13 mouse cellular contexts compared by ENCODE assay signal in the genomic region with DNA sequence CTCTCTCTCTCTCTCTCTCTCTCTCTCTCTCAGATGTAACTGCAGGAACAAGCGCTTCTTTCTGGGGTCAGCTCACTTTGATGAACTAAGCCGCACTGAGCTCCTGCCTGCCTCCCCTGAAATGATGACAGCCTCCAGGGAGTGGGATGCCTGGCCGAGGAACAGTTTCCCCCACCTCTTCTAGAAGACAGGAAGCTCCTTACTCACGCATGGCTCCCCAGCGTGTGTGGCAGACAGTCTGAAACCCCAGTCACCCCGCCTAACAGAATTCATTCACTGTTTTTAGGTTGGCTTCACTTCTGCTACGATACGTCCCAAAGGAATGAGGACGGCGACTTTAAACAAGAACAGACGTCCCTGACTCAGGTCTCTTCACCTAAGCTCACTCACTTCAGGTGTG. TPM values are rescaled to one million over a fixed set of nuclear protein-coding genes. Genes with fewer than 3 reads are reported as not detected.
DNase-seq lines count a peak whose midpoint lies in the region; ATAC-seq lines count a peak whose summit lies in the region.
"Had no signal": no experiment of that assay in that cellular context is flagged by ENCODE, and none has a peak within 500 bp of the region (broad histone marks: within the 10 kb centered on the region; RNA-seq: fewer than 3 reads in every experiment).

No protein-coding gene starts in this region.

- H3K27ac ChIP-seq in hindbrain, embryonic 10.5 days, result peak overlapping the region; percentile 3; the same call in 1 of the 2 replicates
- H3K27ac ChIP-seq in hindbrain, embryonic 11.5 days (ENCODE audit: low read depth, low read length), result no peak overlapping the region
- no peak overlapping the region for H3K27ac ChIP-seq in embryonic facial prominence, embryonic 13.5 days
- H3K27ac ChIP-seq in forebrain, embryonic 14.5 days (ENCODE audit: low read depth, low read length), result no peak overlapping the region
- no peak overlapping the region; the same call in 1 of the 2 replicates for H3K27ac ChIP-seq in midbrain, embryonic 14.5 days (replicated peaks; ENCODE audit: low read depth, low read length)

- H3K4me3 ChIP-seq in hindbrain, embryonic 10.5 days, result no peak overlapping the region
- no peak overlapping the region for H3K4me3 ChIP-seq in hindbrain, embryonic 11.5 days (ENCODE audit: low read depth, low read length)
- H3K4me3 ChIP-seq in embryonic facial prominence, embryonic 13.5 days, result no peak overlapping the region
- 0 out of 2 replicates have a peak overlapping the region, but pooled peaks have one; percentile 2 for H3K4me3 ChIP-seq in forebrain, embryonic 14.5 days (ENCODE audit: low read depth, low read length)
- H3K4me3 ChIP-seq in midbrain, embryonic 14.5 days (replicated peaks; ENCODE audit: low read depth, low read length), result no peak overlapping the region
- H3K4me3 ChIP-seq: megakaryocyte, embryonic 14.5 days had no signal

- ATAC-seq in hindbrain, embryonic 11.5 days (ENCODE audit: low FRiP score), result no peak
- ATAC-seq in embryonic facial prominence, embryonic 13.5 days (ENCODE audit: insufficient number of reproducible peaks, insufficient read depth, low FRiP score, low TSS enrichment, low read depth), result no peak
- ATAC-seq in forebrain, embryonic 14.5 days, result no peak
- no peak for ATAC-seq in midbrain, embryonic 14.5 days (ENCODE audit: low FRiP score, low TSS enrichment)
- ATAC-seq: liver, postnatal 0 days had no signal

- 59% methylated on average over 11 of the region's 11 CpGs for WGBS in hindbrain, embryonic 10.5 days
- 62% methylated on average over 11 of the region's 11 CpGs for WGBS in hindbrain, embryonic 11.5 days
- 22% methylated on average over 11 of the region's 11 CpGs for WGBS in embryonic facial prominence, embryonic 13.5 days
- whole genome bisulfite sequencing in forebrain, embryonic 14.5 days, result 63% methylated on average over 11 of the region's 11 CpGs
- WGBS in midbrain, embryonic 14.5 days, result 66% methylated on average over 11 of the region's 11 CpGs

- H3K27me3 ChIP-seq in hindbrain, embryonic 10.5 days (ENCODE audit: insufficient read depth, poor library complexity, severe bottlenecking), result no peaks in the 10 kb centered on the region
- H3K27me3 ChIP-seq in hindbrain, embryonic 11.5 days (ENCODE audit: control insufficient read depth, insufficient read depth, low read length), result no peaks in the 10 kb centered on the region
- H3K27me3 ChIP-seq in embryonic facial prominence, embryonic 13.5 days, result no peaks in the 10 kb centered on the region
- H3K27me3 ChIP-seq in forebrain, embryonic 14.5 days (replicated peaks; ENCODE audit: control insufficient read depth, insufficient read depth, low read length), result no peaks in the 10 kb centered on the region
- H3K27me3 ChIP-seq in midbrain, embryonic 14.5 days (ENCODE audit: control insufficient read depth, insufficient read depth, low read length), result no peaks in the 10 kb centered on the region

- H3K9ac ChIP-seq in hindbrain, embryonic 11.5 days (ENCODE audit: low read depth, low read length), result no peak overlapping the region
- H3K9ac ChIP-seq in embryonic facial prominence, embryonic 13.5 days, result 0 out of 2 replicates have a peak overlapping the region, but pooled peaks have one; percentile 27
- peak overlapping the region; percentile 29; the same call in 1 of the 2 replicates for H3K9ac ChIP-seq in forebrain, embryonic 14.5 days (ENCODE audit: low read length)
- no peak overlapping the region for H3K9ac ChIP-seq in midbrain, embryonic 14.5 days (replicated peaks; ENCODE audit: low read length)
- H3K9ac ChIP-seq: liver, postnatal 0 days had no signal

- H3K4me1 ChIP-seq in hindbrain, embryonic 10.5 days (replicated peaks), result peaks cover 60% of the 10 kb centered on the region
- no peaks in the 10 kb centered on the region; the same call in none of the 2 replicates for H3K4me1 ChIP-seq in hindbrain, embryonic 11.5 days (replicated peaks; ENCODE audit: control insufficient read depth, insufficient read depth, low read length)
- peaks cover 48% of the 10 kb centered on the region for H3K4me1 ChIP-seq in embryonic facial prominence, embryonic 13.5 days
- peaks cover 32% of the 10 kb centered on the region for H3K4me1 ChIP-seq in forebrain, embryonic 14.5 days (ENCODE audit: control insufficient read depth, insufficient read depth, low read length)
- peaks cover 27% of the 10 kb centered on the region for H3K4me1 ChIP-seq in midbrain, embryonic 14.5 days (ENCODE audit: control insufficient read depth, insufficient read depth, low read length)

- H3K9me3 ChIP-seq in hindbrain, embryonic 10.5 days, result no peaks in the 10 kb centered on the region
- no peaks in the 10 kb centered on the region for H3K9me3 ChIP-seq in hindbrain, embryonic 11.5 days (ENCODE audit: control insufficient read depth, low read length)
- no peaks in the 10 kb centered on the region for H3K9me3 ChIP-seq in embryonic facial prominence, embryonic 13.5 days
- no peaks in the 10 kb centered on the region for H3K9me3 ChIP-seq in forebrain, embryonic 14.5 days (replicated peaks; ENCODE audit: control insufficient read depth, low read length)
- H3K9me3 ChIP-seq in midbrain, embryonic 14.5 days (ENCODE audit: control insufficient read depth, low read length), result no peaks in the 10 kb centered on the region
- H3K9me3 ChIP-seq: megakaryocyte, embryonic 14.5 days had no signal

- peaks cover 49% of the 10 kb centered on the region for H3K36me3 ChIP-seq in hindbrain, embryonic 10.5 days
- H3K36me3 ChIP-seq in hindbrain, embryonic 11.5 days (ENCODE audit: control insufficient read depth, insufficient read depth, low read length), result peaks cover 8% of the 10 kb centered on the region; the same call in 1 of the 2 replicates
- peaks cover 15% of the 10 kb centered on the region; the same call in 1 of the 2 replicates for H3K36me3 ChIP-seq in embryonic facial prominence, embryonic 13.5 days
- peaks cover 24% of the 10 kb centered on the region for H3K36me3 ChIP-seq in forebrain, embryonic 14.5 days (ENCODE audit: control insufficient read depth, insufficient read depth, low read length)
- no peaks in the 10 kb centered on the region for H3K36me3 ChIP-seq in midbrain, embryonic 14.5 days (ENCODE audit: control insufficient read depth, insufficient read depth, low read length)

- no peak overlapping the region for H3K4me2 ChIP-seq in hindbrain, embryonic 11.5 days (replicated peaks; ENCODE audit: low read depth, low read length)
- H3K4me2 ChIP-seq in embryonic facial prominence, embryonic 13.5 days, result peak overlapping the region; percentile 34
- peak overlapping the region; percentile 92 for H3K4me2 ChIP-seq in forebrain, embryonic 14.5 days (ENCODE audit: low read length)
- peak overlapping the region; percentile 2; the same call in 1 of the 2 replicates for H3K4me2 ChIP-seq in midbrain, embryonic 14.5 days (ENCODE audit: low read length)

- DNase-seq in hindbrain, embryonic 10.5 days (ENCODE audit: low spot score), result no peak
- DNase-seq in hindbrain, embryonic 11.5 days (ENCODE audit: low spot score), result no peak
- DNase-seq in forebrain, embryonic 14.5 days (ENCODE audit: low spot score), result no peak
- no peak for DNase-seq in midbrain, embryonic 14.5 days
- DNase-seq in embryo, embryonic 10 days (ENCODE audit: low spot score), result no peak
- no peak for DNase-seq in T-cell, adult 2 months (ENCODE audit: low spot score)
- DNase-seq: heart, adult 18-20 months; kidney, adult 8-10 months; liver, postnatal 0 days; right cerebral cortex, postnatal 4 days; thymus, postnatal 4 days had no signal

RNA-seq across cellular contexts. Expression of a gene that starts 4.5 kb away (rescaled TPM):
- polyA plus RNA-seq in hindbrain, embryonic 10.5 days (2016; fragmentation: Nextera tagmentation; extraction: Ambion mirVana), result 3.1 and 3.7 TPM in 2 replicates
- polyA plus RNA-seq in hindbrain, embryonic 11.5 days (2014; fragmentation: Nextera tagmentation; extraction: Ambion mirVana), result 5.1 and 5.7 TPM in 2 replicates
- polyA plus RNA-seq in embryonic facial prominence, embryonic 13.5 days (2015; fragmentation: Nextera tagmentation; extraction: Ambion mirVana), result 2.9 and 3.0 TPM in 2 replicates
- 12.6 and 12.9 TPM in 2 replicates for polyA plus RNA-seq in forebrain, embryonic 14.5 days (2014; fragmentation: Nextera tagmentation; extraction: Ambion mirVana)
- 5.4 and 9.2 TPM in 2 replicates for polyA plus RNA-seq in midbrain, embryonic 14.5 days (2014; fragmentation: Nextera tagmentation; extraction: Ambion mirVana)

Comparison
In these comparisons a context has a peak if more than half of its experiments do, and no peak if none do; other contexts are left out.
1. H3K9ac ChIP-seq: peak in embryonic facial prominence, embryonic 13.5 days (single experiment) and forebrain, embryonic 14.5 days (single experiment); none in hindbrain, embryonic 11.5 days (single experiment) and midbrain, embryonic 14.5 days (single experiment).